Mouse (Mus musculus): ENCODE results near the gene Ap3b1. TPM values are rescaled to one million over a fixed set of nuclear protein-coding genes. Genes with fewer than 3 reads are reported as not detected.

Gene Ap3b1
- polyA plus RNA-seq, 1 experiment from 2014 or later: 41.3 TPM

DNA sequence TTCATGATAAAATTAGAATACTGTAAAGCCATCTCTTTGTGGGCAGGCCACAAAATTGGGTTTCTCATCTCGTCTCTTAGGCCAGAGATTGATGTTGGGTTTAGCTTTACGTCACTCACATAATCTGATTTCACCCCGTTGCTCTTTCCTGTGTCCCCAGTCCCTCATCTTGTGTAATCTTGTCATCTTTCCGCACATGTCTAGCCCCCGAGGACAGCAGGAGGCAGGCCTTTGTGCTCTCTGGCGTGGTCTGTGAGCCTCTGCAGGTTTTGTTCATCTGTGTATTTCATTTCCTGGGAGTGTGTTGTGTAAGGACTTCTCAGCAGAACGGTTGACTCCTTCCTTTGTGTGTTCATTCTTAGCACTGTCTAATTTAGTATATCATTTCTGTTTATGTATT lies 90.8 kb downstream of the Ap3b1 start:
- DNase-seq (ENCODE audit: low spot score) (no peak), ATAC-seq (replicated peaks; ENCODE audit: low FRiP score) (no peak)
- Histone ChIP-seq H3K27ac (ENCODE audit: low read depth, low read length) (no peak overlapping the region), H3K27me3 (replicated peaks; ENCODE audit: control insufficient read depth, insufficient read depth, low read length) (no peaks in the 10 kb centered on the region), H3K4me2 (no peak overlapping the region), H3K4me1 (replicated peaks; ENCODE audit: control insufficient read depth, insufficient read depth, low read length) (no peaks in the 10 kb centered on the region), H3K4me3 (ENCODE audit: low read depth, low read length) (no peak overlapping the region), H3K9me3 (ENCODE audit: control insufficient read depth, low read length) (no peaks in the 10 kb centered on the region), H3K9ac (ENCODE audit: low read depth, low read length) (no peak overlapping the region), H3K36me3 (ENCODE audit: control insufficient read depth, insufficient read depth, low read length) (peaks cover 5% of the 10 kb centered on the region; the same call in 1 of the 2 replicates)
- WGBS: 69% methylated on average over 7 of the region's 7 CpGs

GRCm38 (mm10) chr13:94451229-94451628 lies 92.5 kb downstream of the Ap3b1 start:
- Histone ChIP-seq H3K9me3 (ENCODE audit: control insufficient read depth, low read length) (no peaks in the 10 kb centered on the region), H3K4me2 (no peak overlapping the region), H3K27ac (ENCODE audit: low read depth, low read length) (no peak overlapping the region), H3K4me3 (ENCODE audit: low read depth, low read length) (no peak overlapping the region), H3K4me1 (replicated peaks; ENCODE audit: control insufficient read depth, insufficient read depth, low read length) (no peaks in the 10 kb centered on the region), H3K9ac (ENCODE audit: low read depth, low read length) (no peak overlapping the region), H3K36me3 (ENCODE audit: control insufficient read depth, insufficient read depth, low read length) (peaks cover 5% of the 10 kb centered on the region; the same call in 1 of the 2 replicates), H3K27me3 (replicated peaks; ENCODE audit: control insufficient read depth, insufficient read depth, low read length) (no peaks in the 10 kb centered on the region)
- DNase-seq (ENCODE audit: low spot score) (no peak), ATAC-seq (replicated peaks; ENCODE audit: low FRiP score) (peak; percentile 47; the same call in 1 of the 2 replicates)
- WGBS: 65% methylated on average over 6 of the region's 6 CpGs

GRCm38 (mm10) chr13:94454131-94454530 lies 95.4 kb downstream of the Ap3b1 start:
- H3K27me3 ChIP-seq (replicated peaks; ENCODE audit: control insufficient read depth, insufficient read depth, low read length): no peaks in the 10 kb centered on the region
- DNase-seq (ENCODE audit: low spot score): no peak
- ATAC-seq (replicated peaks; ENCODE audit: low FRiP score): no peak
- H3K9me3 ChIP-seq (ENCODE audit: control insufficient read depth, low read length): no peaks in the 10 kb centered on the region
- 91% methylated on average over 12 of the region's 12 CpGs for WGBS
- H3K36me3 ChIP-seq (ENCODE audit: control insufficient read depth, insufficient read depth, low read length): peaks cover 7% of the 10 kb centered on the region; the same call in 1 of the 2 replicates
- no peak overlapping the region for H3K27ac ChIP-seq (ENCODE audit: low read depth, low read length)
- H3K4me2 ChIP-seq: no peak overlapping the region
- no peak overlapping the region for H3K9ac ChIP-seq (ENCODE audit: low read depth, low read length)
- H3K4me3 ChIP-seq (ENCODE audit: low read depth, low read length): no peak overlapping the region
- no peaks in the 10 kb centered on the region for H3K4me1 ChIP-seq (replicated peaks; ENCODE audit: control insufficient read depth, insufficient read depth, low read length)

DNA sequence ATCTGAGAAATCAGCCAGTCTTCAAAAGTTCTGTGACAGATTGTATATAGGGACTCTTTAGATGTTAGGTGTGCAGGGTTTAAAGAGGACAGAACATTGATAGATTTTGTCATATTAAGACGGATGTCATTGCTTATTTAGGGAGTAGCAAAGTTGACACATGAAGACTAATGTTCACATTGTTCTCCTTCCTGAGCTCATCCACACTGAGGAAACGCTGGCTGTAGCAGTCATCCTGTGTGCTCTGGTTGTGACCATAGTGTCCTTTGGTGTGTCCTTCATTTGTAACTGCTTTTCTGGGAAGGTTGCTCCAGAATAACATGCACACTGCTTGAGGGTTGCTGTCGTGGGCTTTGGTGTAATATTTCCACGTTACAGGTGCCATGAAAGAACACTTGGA lies 100.4 kb downstream of the Ap3b1 start:
- Histone ChIP-seq H3K4me3 (ENCODE audit: low read depth, low read length) (no peak overlapping the region), H3K27ac (ENCODE audit: low read depth, low read length) (no peak overlapping the region), H3K4me2 (no peak overlapping the region), H3K4me1 (replicated peaks; ENCODE audit: control insufficient read depth, insufficient read depth, low read length) (no peaks in the 10 kb centered on the region), H3K9ac (ENCODE audit: low read depth, low read length) (no peak overlapping the region), H3K9me3 (ENCODE audit: control insufficient read depth, low read length) (no peaks in the 10 kb centered on the region), H3K27me3 (replicated peaks; ENCODE audit: control insufficient read depth, insufficient read depth, low read length) (no peaks in the 10 kb centered on the region), H3K36me3 (ENCODE audit: control insufficient read depth, insufficient read depth, low read length) (peaks cover 9% of the 10 kb centered on the region; the same call in 1 of the 2 replicates)
- DNase-seq (ENCODE audit: low spot score): no peak
- no peak for ATAC-seq (replicated peaks; ENCODE audit: low FRiP score)
- WGBS: 74% methylated on average over 4 of the region's 4 CpGs

- 47% methylated on average over 2 of the region's 2 CpGs for WGBS
Observed at GRCm38 (mm10) chr13:94464221-94464620, 105.5 kb downstream of the Ap3b1 start.

DNA sequence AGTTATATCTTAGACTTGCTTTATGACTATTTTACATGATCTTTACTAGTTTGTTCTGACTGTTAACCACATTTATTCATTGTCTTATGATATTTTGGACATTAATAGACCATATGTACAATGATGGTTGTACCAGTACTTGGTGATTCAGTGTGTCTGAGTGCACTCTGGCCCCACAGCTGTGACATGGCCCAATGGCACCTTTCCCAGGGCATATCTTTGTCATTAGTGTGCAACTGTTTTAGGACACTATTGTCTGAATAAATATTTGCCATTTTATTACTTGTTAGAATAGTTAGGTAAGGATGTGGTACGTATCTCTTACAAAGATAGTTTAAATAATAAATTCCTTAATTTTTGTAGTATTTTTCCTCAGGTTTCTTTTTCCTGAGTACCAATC lies 109.8 kb downstream of the Ap3b1 start:
- no peak overlapping the region for H3K4me3 ChIP-seq (ENCODE audit: low read depth, low read length)
- no peak overlapping the region for H3K9ac ChIP-seq (ENCODE audit: low read depth, low read length)
- no peaks in the 10 kb centered on the region for H3K9me3 ChIP-seq (ENCODE audit: control insufficient read depth, low read length)
- no peaks in the 10 kb centered on the region for H3K4me1 ChIP-seq (replicated peaks; ENCODE audit: control insufficient read depth, insufficient read depth, low read length)
- WGBS: 96% methylated on average over 1 of the region's 1 CpGs
- DNase-seq (ENCODE audit: low spot score) (no peak), ATAC-seq (replicated peaks; ENCODE audit: low FRiP score) (no peak)
- no peak overlapping the region for H3K27ac ChIP-seq (ENCODE audit: low read depth, low read length)
- H3K27me3 ChIP-seq (replicated peaks; ENCODE audit: control insufficient read depth, insufficient read depth, low read length): no peaks in the 10 kb centered on the region
- no peak overlapping the region for H3K4me2 ChIP-seq
- H3K36me3 ChIP-seq (ENCODE audit: control insufficient read depth, insufficient read depth, low read length): peaks cover 5% of the 10 kb centered on the region

More at GRCm38 (mm10) chr13:94464221-94464620, 105.5 kb downstream of the Ap3b1 start:
- Histone ChIP-seq H3K9me3 (ENCODE audit: control insufficient read depth, low read length) (no peaks in the 10 kb centered on the region), H3K4me2 (no peak overlapping the region), H3K4me1 (replicated peaks; ENCODE audit: control insufficient read depth, insufficient read depth, low read length) (no peaks in the 10 kb centered on the region), H3K9ac (ENCODE audit: low read depth, low read length) (no peak overlapping the region), H3K4me3 (ENCODE audit: low read depth, low read length) (no peak overlapping the region), H3K27me3 (replicated peaks; ENCODE audit: control insufficient read depth, insufficient read depth, low read length) (no peaks in the 10 kb centered on the region), H3K36me3 (ENCODE audit: control insufficient read depth, insufficient read depth, low read length) (peaks cover 8% of the 10 kb centered on the region), H3K27ac (ENCODE audit: low read depth, low read length) (no peak overlapping the region)
- ATAC-seq (replicated peaks; ENCODE audit: low FRiP score) (no peak), DNase-seq (ENCODE audit: low spot score) (no peak)

GRCm38 (mm10) chr13:94471009-94471672 lies 112.4 kb downstream of the Ap3b1 start:
- ATAC-seq (replicated peaks; ENCODE audit: low FRiP score): no peak
- H3K4me1 ChIP-seq (replicated peaks; ENCODE audit: control insufficient read depth, insufficient read depth, low read length): no peaks in the 10 kb centered on the region
- no peaks in the 10 kb centered on the region for H3K9me3 ChIP-seq (ENCODE audit: control insufficient read depth, low read length)
- H3K4me3 ChIP-seq (ENCODE audit: low read depth, low read length): no peak overlapping the region
- WGBS: 92% methylated on average over 11 of the region's 11 CpGs
- no peak for DNase-seq (ENCODE audit: low spot score)
- no peaks in the 10 kb centered on the region for H3K27me3 ChIP-seq (replicated peaks; ENCODE audit: control insufficient read depth, insufficient read depth, low read length)
- no peak overlapping the region for H3K4me2 ChIP-seq
- H3K36me3 ChIP-seq (ENCODE audit: control insufficient read depth, insufficient read depth, low read length): peaks cover 5% of the 10 kb centered on the region
- H3K9ac ChIP-seq (ENCODE audit: low read depth, low read length): no peak overlapping the region
- no peak overlapping the region for H3K27ac ChIP-seq (ENCODE audit: low read depth, low read length)

GRCm38 (mm10) chr13:94476208-94476607 lies 117.4 kb downstream of the Ap3b1 start:
- Histone ChIP-seq H3K4me3 (ENCODE audit: low read depth, low read length) (no peak overlapping the region), H3K9me3 (ENCODE audit: control insufficient read depth, low read length) (no peaks in the 10 kb centered on the region), H3K9ac (ENCODE audit: low read depth, low read length) (no peak overlapping the region), H3K4me2 (no peak overlapping the region), H3K27ac (ENCODE audit: low read depth, low read length) (no peak overlapping the region), H3K36me3 (ENCODE audit: control insufficient read depth, insufficient read depth, low read length) (peaks cover 15% of the 10 kb centered on the region; the same call in 1 of the 2 replicates), H3K4me1 (replicated peaks; ENCODE audit: control insufficient read depth, insufficient read depth, low read length) (no peaks in the 10 kb centered on the region), H3K27me3 (replicated peaks; ENCODE audit: control insufficient read depth, insufficient read depth, low read length) (no peaks in the 10 kb centered on the region)
- no peak for ATAC-seq (replicated peaks; ENCODE audit: low FRiP score)
- DNase-seq (ENCODE audit: low spot score): no peak
- 78% methylated on average over 3 of the region's 3 CpGs for WGBS

GRCm38 (mm10) chr13:94480256-94480655 lies 121.5 kb downstream of the Ap3b1 start:
- Histone ChIP-seq H3K9ac (ENCODE audit: low read depth, low read length) (no peak overlapping the region), H3K27ac (ENCODE audit: low read depth, low read length) (no peak overlapping the region), H3K4me3 (ENCODE audit: low read depth, low read length) (no peak overlapping the region), H3K4me2 (no peak overlapping the region), H3K4me1 (replicated peaks; ENCODE audit: control insufficient read depth, insufficient read depth, low read length) (no peaks in the 10 kb centered on the region), H3K9me3 (ENCODE audit: control insufficient read depth, low read length) (peaks cover 3% of the 10 kb centered on the region), H3K27me3 (replicated peaks; ENCODE audit: control insufficient read depth, insufficient read depth, low read length) (no peaks in the 10 kb centered on the region), H3K36me3 (ENCODE audit: control insufficient read depth, insufficient read depth, low read length) (peaks cover 43% of the 10 kb centered on the region)
- WGBS: 90% methylated on average over 7 of the region's 7 CpGs
- ATAC-seq (replicated peaks; ENCODE audit: low FRiP score): no peak
- DNase-seq (ENCODE audit: low spot score): no peak
